ENCODE assay signal across 21 mouse cellular contexts in genomic region chr7:127411418-127411817, GRCm38 (mm10). TPM values are rescaled to one million over a fixed set of nuclear protein-coding genes. Genes with fewer than 3 reads are reported as not detected.
A peak's percentile ranks its signal among the peaks of the same experiment; 100 is the strongest.
DNase-seq lines count a peak whose midpoint lies in the region; ATAC-seq and TF ChIP-seq lines count a peak whose summit lies in the region.
"Had no signal": no experiment of that assay in that cellular context is flagged by ENCODE, and none has a peak within 500 bp of the region (broad histone marks: within the 10 kb centered on the region; RNA-seq: fewer than 3 reads in every experiment).

No protein-coding gene starts in this region.

- no peak for DNase-seq in liver, embryonic 13.5 days
- DNase-seq in liver = no peak
- DNase-seq in MEL (ENCODE audit: low read depth, low spot score) = peak; percentile 14
- DNase-seq in B cell, adult 2 months = no peak
- DNase-seq: adrenal gland, adult 8-10 months; adrenal gland, postnatal 14 days; adrenal gland, postnatal 36 days; cerebellum, adult 11-12 months; cerebellum, adult 2 months; cerebellum, adult 9-10 months; cerebellum, postnatal 10 days; cerebellum, postnatal 25 days; forebrain, postnatal 0 days had no signal

- H3K27me3 ChIP-seq in liver, embryonic 13.5 days = no peaks in the 10 kb centered on the region
- no peaks in the 10 kb centered on the region for H3K27me3 ChIP-seq in MEL (ENCODE audit: control insufficient read depth in 1 of 2, insufficient read depth in 2 of 2, low read length in 2 of 2)
- H3K27me3 ChIP-seq: embryonic facial prominence, embryonic 12.5 days; forebrain, embryonic 13.5 days; forebrain, embryonic 15.5 days; Patski had no signal

- TF ChIP-seq CTCF in MEL (IDR thresholded peaks at IDR 0.05 in 2 of 3, conservative IDR thresholded peaks at IDR 0.05 in 1 of 3; ENCODE audit: control insufficient read depth in 1 of 3, insufficient read depth in 1 of 3, low read depth in 2 of 3, low read length in 3 of 3, poor library complexity in 1 of 3, severe bottlenecking in 1 of 3) = no peak

- H3K4me1 ChIP-seq in liver, embryonic 13.5 days (replicated peaks) = peaks cover 7% of the 10 kb centered on the region
- peaks cover 3 to 6% of the 10 kb centered on the region in 2 experiments; a peak in 3 of 4 replicates for H3K4me1 ChIP-seq in MEL (ENCODE audit: control insufficient read depth in 1 of 2, insufficient read depth in 2 of 2, low read length in 2 of 2)
- H3K4me1 ChIP-seq: embryonic facial prominence, embryonic 12.5 days; forebrain, embryonic 13.5 days had no signal

- H3K36me3 ChIP-seq in liver, embryonic 13.5 days = no peaks in the 10 kb centered on the region
- H3K36me3 ChIP-seq in MEL (ENCODE audit: control insufficient read depth in 1 of 2, insufficient read depth in 2 of 2, low read length in 2 of 2) = peaks cover 0 to 5% of the 10 kb centered on the region in 2 experiments; a peak in 1 of 4 replicates
- H3K36me3 ChIP-seq: embryonic facial prominence, embryonic 12.5 days; forebrain, embryonic 15.5 days had no signal

- no peak overlapping the region for H3K27ac ChIP-seq in liver, embryonic 13.5 days
- H3K27ac ChIP-seq in MEL (ENCODE audit: control insufficient read depth, low read depth, low read length) = no peak overlapping the region
- H3K27ac ChIP-seq: embryonic facial prominence, embryonic 10.5 days; embryonic facial prominence, embryonic 12.5 days; forebrain, embryonic 13.5 days; forebrain, embryonic 15.5 days had no signal

- no peak overlapping the region for H3K4me3 ChIP-seq in liver, embryonic 13.5 days (replicated peaks)
- no peak overlapping the region for H3K4me3 ChIP-seq in MEL (ENCODE audit: control insufficient read depth in 1 of 2, insufficient read depth in 1 of 2, low read depth in 2 of 2, low read length in 2 of 2)
- H3K4me3 ChIP-seq: embryonic facial prominence, embryonic 10.5 days; embryonic facial prominence, embryonic 12.5 days; forebrain, embryonic 13.5 days; forebrain, embryonic 15.5 days had no signal

- H3K9ac ChIP-seq in liver, embryonic 13.5 days = no peak overlapping the region
- H3K9ac ChIP-seq in MEL (ENCODE audit: control insufficient read depth, low read depth, low read length, poor library complexity, severe bottlenecking) = no peak overlapping the region
- H3K9ac ChIP-seq: embryonic facial prominence, embryonic 12.5 days; forebrain, embryonic 13.5 days; forebrain, embryonic 15.5 days; forebrain, postnatal 0 days had no signal

- no peaks in the 10 kb centered on the region for H3K9me3 ChIP-seq in liver, embryonic 13.5 days (replicated peaks)
- H3K9me3 ChIP-seq in MEL (replicated peaks; ENCODE audit: insufficient read depth, low read length) = no peaks in the 10 kb centered on the region
- H3K9me3 ChIP-seq: embryonic facial prominence, embryonic 10.5 days; embryonic facial prominence, embryonic 12.5 days; forebrain, embryonic 13.5 days; forebrain, embryonic 15.5 days had no signal

- no peak overlapping the region for H3K4me2 ChIP-seq in liver, embryonic 13.5 days
- H3K4me2 ChIP-seq: embryonic facial prominence, embryonic 12.5 days; forebrain, embryonic 13.5 days; forebrain, embryonic 15.5 days had no signal

- H3K79me2 ChIP-seq in MEL (ENCODE audit: control insufficient read depth, insufficient read depth, low read length, poor library complexity) = no peaks in the 10 kb centered on the region

- TF ChIP-seq POLR2A in MEL (IDR thresholded peaks at IDR 0.05; ENCODE audit: control insufficient read depth in 1 of 2, insufficient read depth in 1 of 2, low read depth in 1 of 2, low read length in 2 of 2, poor library complexity in 1 of 2) = no peak

- no peak for TF ChIP-seq EP300 in MEL (IDR thresholded peaks at IDR 0.05; ENCODE audit: low read depth in 1 of 2, low read length in 2 of 2)

- TF ChIP-seq RAD21 in MEL (IDR thresholded peaks at IDR 0.05; ENCODE audit: low read depth, low read length) = no peak

- WGBS in liver, embryonic 13.5 days (ENCODE audit: insufficient replicate concordance) = 42% methylated on average over 2 of the region's 2 CpGs

- ATAC-seq in liver, embryonic 13.5 days (ENCODE audit: low read depth) = peak; percentile 41
- ATAC-seq in megakaryocyte progenitor cell, adult 5-6 weeks (replicated peaks; ENCODE audit: poor library complexity) = peak; percentile 52
- ATAC-seq in CD4-positive, CD25-positive, alpha-beta regulatory T cell, adult 4 months = no peak
- ATAC-seq: activated CD4-positive, CD25-positive, alpha-beta regulatory T cell, adult 4 months; forebrain, embryonic 13.5 days; forebrain, embryonic 15.5 days; forebrain, postnatal 0 days; Patski had no signal

TF ChIP-seq in MEL, 35 proteins besides CTCF, POLR2A, EP300 and RAD21:
- TF ChIP-seq MYB (IDR thresholded peaks at IDR 0.05; ENCODE audit: low read depth, low read length) (no peak), KAT2A (conservative IDR thresholded peaks at IDR 0.05; ENCODE audit: low read depth, low read length) (no peak), GABPA (IDR thresholded peaks at IDR 0.05; ENCODE audit: low read depth, low read length) (no peak), MAFK (IDR thresholded peaks at IDR 0.05; ENCODE audit: borderline replicate concordance, low read depth, low read length) (no peak)

RNA-seq across cellular contexts. Expression of gene Zfp764, which starts 4.8 kb away (rescaled TPM):
- 1.1 and 1.8 TPM in 2 replicates for polyA plus RNA-seq in liver, embryonic 13.5 days (2015; fragmentation: Nextera tagmentation; extraction: Ambion mirVana)
- 3.7 and 4.1 TPM in 2 replicates for total RNA-seq in MEL (2012; rRNA removed)
- 1 to 10 TPM in 1 of 2 experiments, not detected in 1; 3.1 TPM for polyA plus RNA-seq in MEL (2012; ENCODE audit: insufficient read depth in 1 of 2, insufficient read length in 2 of 2, low read depth in 1 of 2, low replicate concordance in 2 of 2, missing spikeins in 1 of 2)
- 9.3 and 10.9 TPM in 2 replicates for total RNA-seq in megakaryocyte progenitor cell, adult 5-6 weeks (2015)
- 9.9 and 12.4 TPM in 2 replicates for total RNA-seq in megakaryocyte progenitor cell, adult 5-6 weeks (2017)
- polyA plus RNA-seq in CD4-positive, CD25-positive, alpha-beta regulatory T cell, adult 4 months (2017; shearing (Covaris generic)) = 1 to 10 TPM; 6.0 to 9.1 TPM

RNA-seq across cellular contexts. Expression of gene Zfp688, which starts 10.4 kb away (rescaled TPM):
- polyA plus RNA-seq in liver, embryonic 13.5 days (2015; fragmentation: Nextera tagmentation; extraction: Ambion mirVana) = 9.1 and 10.4 TPM in 2 replicates
- 8.6 and 11.1 TPM in 2 replicates for total RNA-seq in MEL (2012; rRNA removed)
- 10 to 100 TPM in 1 of 2 experiments, not detected in 1; 18.1 TPM for polyA plus RNA-seq in MEL (2012; ENCODE audit: insufficient read depth in 1 of 2, insufficient read length in 2 of 2, low read depth in 1 of 2, low replicate concordance in 2 of 2, missing spikeins in 1 of 2)
- total RNA-seq in megakaryocyte progenitor cell, adult 5-6 weeks (2015) = 7.1 and 9.0 TPM in 2 replicates
- total RNA-seq in megakaryocyte progenitor cell, adult 5-6 weeks (2017) = 4.7 and 5.9 TPM in 2 replicates
- 10 to 100 TPM; 16.0 to 18.9 TPM for polyA plus RNA-seq in CD4-positive, CD25-positive, alpha-beta regulatory T cell, adult 4 months (2017; shearing (Covaris generic))

RNA-seq across cellular contexts. Expression of gene E430018J23Rik, which starts 18.0 kb away (rescaled TPM):
- polyA plus RNA-seq in liver, embryonic 13.5 days (2015; fragmentation: Nextera tagmentation; extraction: Ambion mirVana) = 1.3 and 1.4 TPM in 2 replicates
- 2.3 and 2.5 TPM in 2 replicates for total RNA-seq in MEL (2012; rRNA removed)
- polyA plus RNA-seq in MEL (2012; ENCODE audit: insufficient read depth in 1 of 2, insufficient read length in 2 of 2, low read depth in 1 of 2, low replicate concordance in 2 of 2, missing spikeins in 1 of 2) = 1 to 10 TPM in 1 of 2 experiments, not detected in 1; 2.1 TPM
- 1.0 and 1.5 TPM in 2 replicates for total RNA-seq in megakaryocyte progenitor cell, adult 5-6 weeks (2015)
- 2.3 and 4.8 TPM in 2 replicates for total RNA-seq in megakaryocyte progenitor cell, adult 5-6 weeks (2017)
- polyA plus RNA-seq in CD4-positive, CD25-positive, alpha-beta regulatory T cell, adult 4 months (2017; shearing (Covaris generic)) = 1 to 10 TPM; 3.2 to 5.5 TPM

RNA-seq across cellular contexts. Expression of gene 9130019O22Rik, which starts 24.5 kb away (rescaled TPM):
- 1.3 and 1.4 TPM in 2 replicates for polyA plus RNA-seq in liver, embryonic 13.5 days (2015; fragmentation: Nextera tagmentation; extraction: Ambion mirVana)
- total RNA-seq in MEL (2012; rRNA removed) = 1.4 and 2.1 TPM in 2 replicates
- polyA plus RNA-seq in MEL (2012; ENCODE audit: insufficient read depth in 1 of 2, insufficient read length in 2 of 2, low read depth in 1 of 2, low replicate concordance in 2 of 2, missing spikeins in 1 of 2) = 1 to 10 TPM in 1 of 2 experiments, not detected in 1; 1.5 TPM
- 1.5 and 2.1 TPM in 2 replicates for total RNA-seq in megakaryocyte progenitor cell, adult 5-6 weeks (2015)
- 4.2 and 6.5 TPM in 2 replicates for total RNA-seq in megakaryocyte progenitor cell, adult 5-6 weeks (2017)
- 1 to 10 TPM; 7.3 to 9.9 TPM for polyA plus RNA-seq in CD4-positive, CD25-positive, alpha-beta regulatory T cell, adult 4 months (2017; shearing (Covaris generic))

RNA-seq across cellular contexts. Expression of gene Zfp747, which starts 35.6 kb away (rescaled TPM):
- 1.7 and 2.1 TPM in 2 replicates for polyA plus RNA-seq in liver, embryonic 13.5 days (2015; fragmentation: Nextera tagmentation; extraction: Ambion mirVana)
- total RNA-seq in MEL (2012; rRNA removed) = 6.9 and 7.5 TPM in 2 replicates
- polyA plus RNA-seq in MEL (2012; ENCODE audit: insufficient read depth in 1 of 2, insufficient read length in 2 of 2, low read depth in 1 of 2, low replicate concordance in 2 of 2, missing spikeins in 1 of 2) = 1 to 10 TPM in 1 of 2 experiments, not detected in 1; 6.2 TPM
- total RNA-seq in megakaryocyte progenitor cell, adult 5-6 weeks (2015) = 4.2 and 4.3 TPM in 2 replicates
- 7.4 and 9.2 TPM in 2 replicates for total RNA-seq in megakaryocyte progenitor cell, adult 5-6 weeks (2017)
- polyA plus RNA-seq in CD4-positive, CD25-positive, alpha-beta regulatory T cell, adult 4 months (2017; shearing (Covaris generic)) = 10 to 100 TPM; 12.7 to 17.6 TPM
